Mouse (Mus musculus) G1E-ER4 (cell line): Measurements from ENCODE around the gene Dda1. TPM values are rescaled to one million over a fixed set of nuclear protein-coding genes. Genes with fewer than 3 reads are reported as not detected.

Experiments
- GATA1 ChIP-seq: IDR thresholded peaks from one replicate; pipeline ENCODE4 v1.8.0; 2012; ENCODE audit warnings: low read length, inconsistent platforms
- polyA plus RNA-seq: library from polyadenylated mRNA; stranded (reverse); fragments of >175 nt; gene quantifications from 2 replicates; pipeline ENCODE4 v1.2.3, GENCODE M21; 2012

Gene Dda1
- 284 and 345 TPM in 2 replicates for polyA plus RNA-seq

DNA sequence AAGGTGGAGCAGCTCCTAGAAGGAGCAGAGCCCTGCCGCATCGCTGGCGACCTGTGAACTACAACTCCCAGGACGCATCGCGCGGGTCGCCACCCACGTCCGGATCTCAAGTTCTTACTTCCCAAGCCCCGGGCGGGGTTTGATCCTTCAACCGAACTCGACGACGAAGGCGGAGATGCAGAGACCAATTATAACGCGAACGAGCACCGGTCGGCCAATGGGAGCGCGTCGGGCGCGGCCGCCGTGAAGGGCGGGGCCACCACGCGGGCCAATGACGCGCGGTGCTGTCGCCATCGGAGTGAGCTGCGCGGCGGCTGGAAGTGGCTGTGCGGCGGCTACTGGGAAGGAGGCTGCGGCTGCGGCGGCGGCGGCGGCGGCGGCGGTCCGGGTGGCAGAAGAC is at the start of gene Dda1:
Gene Dda1, plus strand, starts transcription at position 284 of the 400 bp plus-strand sequence.
- TF ChIP-seq GATA1, result no peak

DNA sequence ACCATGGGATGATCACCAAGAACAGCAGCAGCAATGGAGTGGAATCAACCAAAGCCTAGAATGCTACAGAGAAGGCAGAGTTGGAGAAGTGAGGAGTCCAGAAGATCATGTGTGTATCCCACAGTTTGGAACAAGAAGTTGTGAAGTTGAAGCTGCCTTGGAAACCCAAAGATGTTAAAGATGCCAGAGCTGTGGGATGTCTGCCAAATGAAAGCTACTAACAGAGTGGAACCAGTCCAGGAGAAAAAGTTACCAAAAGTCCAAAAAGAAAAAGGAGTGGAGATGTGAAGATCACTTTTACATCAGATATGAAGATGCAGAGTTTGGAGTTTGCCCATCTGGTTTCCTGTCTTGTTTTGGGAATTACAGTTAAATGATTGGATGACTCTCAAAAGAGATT is 46.9 kb upstream of the Dda1 start:
- no peak for TF ChIP-seq GATA1

- no peak for TF ChIP-seq GATA1
These were observed 32.0 kb upstream of the Dda1 start for GRCm38 (mm10) chr8:71437041-71437440.

DNA sequence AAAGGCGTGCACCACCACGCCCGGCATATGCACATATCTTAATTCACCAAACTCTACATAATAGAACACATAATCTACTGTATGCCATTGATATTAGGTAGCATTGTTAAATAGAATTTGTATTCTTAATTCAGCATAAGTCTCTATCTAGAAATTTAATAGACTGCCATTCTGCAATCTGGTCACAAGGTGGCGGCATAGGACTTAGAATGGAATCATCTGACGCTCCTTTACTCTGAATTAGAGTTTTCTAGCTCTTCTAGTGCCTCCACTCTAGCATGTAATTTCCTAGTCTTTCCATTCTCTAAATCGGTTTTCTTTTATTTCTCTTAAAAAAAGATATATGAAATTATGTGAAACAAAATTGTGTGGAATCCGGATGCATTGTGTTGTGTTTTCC is 27.6 kb upstream of the Dda1 start:
- TF ChIP-seq GATA1, result no peak

- TF ChIP-seq GATA1, result no peak
These were observed 23.9 kb upstream of the Dda1 start for GRCm38 (mm10) chr8:71445096-71445495.

GRCm38 (mm10) chr8:71451337-71451736 is 17.7 kb upstream of the Dda1 start:
- TF ChIP-seq GATA1, result no peak

DNA sequence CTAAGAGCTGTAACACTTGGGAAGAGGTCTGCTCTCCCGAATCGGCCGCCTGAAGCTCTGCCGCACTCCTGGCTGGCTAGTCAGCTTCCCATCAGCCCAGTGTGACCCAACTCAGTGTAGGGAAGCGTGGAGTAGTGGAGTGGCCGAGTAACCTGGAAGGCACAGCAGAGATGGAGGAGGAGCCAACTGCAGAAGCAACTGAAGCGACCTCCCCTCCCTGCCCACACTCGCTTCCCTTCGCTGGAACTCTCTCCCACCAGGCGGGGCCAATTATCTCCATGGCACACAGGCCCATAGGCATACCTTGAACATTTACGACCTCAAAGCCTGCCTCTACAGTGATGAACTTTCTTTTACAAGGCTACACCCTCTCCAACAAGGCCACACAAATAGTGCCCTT is 17.2 kb upstream of the Dda1 start:
- TF ChIP-seq GATA1, result no peak

- TF ChIP-seq GATA1, result no peak
These were observed 16.3 kb upstream of the Dda1 start for GRCm38 (mm10) chr8:71452669-71453068.

GRCm38 (mm10) chr8:71454668-71455067 is 14.3 kb upstream of the Dda1 start:
- no peak for TF ChIP-seq GATA1

DNA sequence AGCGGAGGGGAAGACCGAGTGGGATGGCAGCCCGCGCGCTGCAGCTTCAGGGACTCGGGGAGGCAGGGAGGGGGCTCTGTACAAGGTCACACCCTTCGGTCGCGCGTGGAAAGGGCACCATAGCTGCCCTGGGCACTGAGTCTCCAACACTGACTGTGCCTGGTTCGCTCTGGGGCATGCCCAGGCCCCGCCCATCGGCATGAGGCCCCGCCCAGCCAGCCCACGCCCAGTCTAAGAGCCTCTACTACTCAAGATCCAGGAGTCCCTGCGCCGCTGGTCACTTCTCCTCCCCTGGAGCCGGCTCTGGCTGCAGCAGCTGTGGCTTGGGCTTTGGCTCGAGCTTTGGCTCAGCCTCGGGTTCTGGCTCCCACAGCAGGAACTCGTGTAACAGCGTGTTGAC is 12.1 kb upstream of the Dda1 start:
- no peak for TF ChIP-seq GATA1

DNA sequence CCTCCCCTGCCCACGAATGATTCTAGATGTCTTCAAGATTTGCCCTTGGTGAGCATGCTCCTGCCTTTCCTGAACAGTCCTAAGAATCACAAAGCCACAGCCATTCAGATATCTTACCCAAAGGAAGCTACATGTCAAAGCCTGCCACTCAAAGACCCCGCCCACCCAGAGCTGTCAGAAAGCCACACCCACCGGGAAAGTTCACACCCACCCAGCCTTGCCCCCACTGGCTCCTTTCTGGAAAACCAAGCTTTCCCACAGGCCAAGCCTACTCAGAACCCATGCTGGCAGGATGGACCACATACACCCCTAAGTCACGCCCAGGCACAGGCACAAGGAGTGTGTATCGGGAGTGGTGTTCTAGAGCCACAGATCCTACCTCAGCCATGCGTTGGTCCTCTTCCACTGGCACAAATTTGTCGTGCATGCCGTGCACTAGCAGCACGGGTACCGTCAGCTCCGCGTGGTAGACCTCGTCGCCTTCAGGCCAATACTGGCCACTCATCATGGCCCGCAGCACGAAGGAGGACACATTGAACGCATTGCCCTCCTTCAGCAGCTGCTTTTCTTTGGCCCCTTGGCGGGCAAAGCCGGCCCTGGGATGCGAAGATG is 11.2 kb upstream of the Dda1 start:
- TF ChIP-seq GATA1, result no peak

DNA sequence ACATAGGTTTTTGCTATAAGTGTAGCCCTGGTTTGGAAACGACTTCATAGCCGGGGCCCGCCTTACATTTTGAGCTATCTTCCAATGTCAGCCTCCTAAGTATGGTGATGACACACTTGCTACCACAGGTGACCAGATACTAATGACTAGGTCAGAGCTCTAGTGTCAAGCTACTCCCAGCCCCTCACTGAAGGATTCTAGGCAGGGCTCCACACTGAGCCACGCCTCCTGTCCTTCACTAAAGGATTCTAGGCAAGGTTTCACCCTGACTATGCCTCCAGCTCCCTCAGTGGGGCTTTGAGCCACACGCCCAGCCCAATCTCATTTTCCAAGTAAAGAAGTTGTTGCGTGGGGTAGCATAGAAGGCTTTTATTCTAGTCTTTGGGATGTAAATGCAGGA is 8.3 kb upstream of the Dda1 start:
- TF ChIP-seq GATA1, result no peak

- TF ChIP-seq GATA1, result no peak
These were observed 7.7 kb upstream of the Dda1 start for GRCm38 (mm10) chr8:71461152-71461840.

DNA sequence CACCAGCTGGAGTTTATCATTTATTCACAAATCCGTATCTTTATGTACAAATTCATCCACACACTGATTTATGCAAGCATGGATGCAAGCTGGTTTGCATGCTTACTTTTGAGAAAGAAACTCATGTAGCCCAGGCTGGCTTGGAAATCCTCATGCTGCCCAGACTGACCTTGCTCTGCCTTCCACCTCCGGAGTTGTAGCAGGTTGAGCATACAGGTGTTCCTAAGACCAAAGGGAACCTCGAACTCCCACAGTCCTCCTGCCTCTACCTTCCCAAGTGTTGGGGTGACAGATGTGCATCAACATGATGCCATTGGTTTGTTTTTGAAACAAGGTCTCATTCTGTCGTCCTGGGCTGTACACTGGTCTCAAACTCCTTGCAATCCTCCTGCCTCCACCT is 6.8 kb upstream of the Dda1 start:
- TF ChIP-seq GATA1, result no peak

- TF ChIP-seq GATA1, result no peak
These were observed 6.2 kb upstream of the Dda1 start for GRCm38 (mm10) chr8:71462786-71463185.

DNA sequence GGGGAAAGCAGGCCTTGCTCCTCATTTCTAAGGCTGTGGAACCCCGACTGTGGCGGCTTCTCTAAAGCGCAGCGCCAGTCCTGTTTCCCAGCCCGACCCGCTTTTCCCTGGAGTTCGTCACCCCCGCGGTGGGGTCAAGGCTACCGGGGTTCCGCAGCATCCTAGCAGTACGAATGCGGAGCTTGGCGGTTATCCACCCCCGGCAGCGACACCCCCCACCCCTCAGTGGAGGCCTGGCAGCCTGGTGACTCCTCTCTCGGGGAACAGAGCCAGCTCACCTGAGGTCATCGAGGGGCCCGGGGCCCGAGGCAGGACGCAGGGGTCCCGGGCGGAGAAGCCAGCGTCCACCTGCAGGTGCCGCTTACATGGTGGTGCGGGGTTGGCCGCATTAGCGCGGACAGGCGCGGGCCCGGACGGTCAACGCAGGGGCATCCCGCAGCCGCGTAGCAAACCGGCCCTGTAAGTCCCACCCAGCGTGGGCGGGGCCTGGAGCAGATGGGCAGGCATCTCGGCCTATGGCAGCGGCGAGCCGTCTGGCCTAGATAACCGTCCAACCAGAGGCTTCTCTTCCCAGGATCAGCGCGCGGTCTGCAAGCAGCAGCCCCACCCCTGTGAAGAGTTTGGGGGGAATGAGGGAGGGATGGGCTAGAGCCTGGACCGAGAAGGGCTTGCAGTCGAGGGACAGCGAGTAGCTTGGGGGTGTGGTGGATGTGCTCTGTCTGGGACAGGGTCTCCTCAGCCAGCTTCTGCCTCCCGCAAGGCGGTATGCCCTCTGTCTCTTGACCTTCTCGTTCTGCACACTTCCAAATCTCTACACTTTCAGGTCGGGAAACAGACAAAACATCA is 5.6 kb upstream of the Dda1 start, which contains the start of gene Abhd8:
Gene Abhd8, minus strand, starts transcription at position 468 of the 846 bp plus-strand sequence.
- TF ChIP-seq GATA1, result no peak
